Mouse (Mus musculus): ENCODE data around the gene Sipa1l3. TPM values are rescaled to one million over a fixed set of nuclear protein-coding genes. Genes with fewer than 3 reads are reported as not detected.

Gene Sipa1l3
- polyA plus RNA-seq, 1 experiment from 2014 or later = 15.6 TPM

GRCm38 (mm10) chr7:29462820-29463219 is 55.6 kb downstream of the Sipa1l3 start:
- H3K9ac ChIP-seq (ENCODE audit: low read depth, low read length) = no peak overlapping the region
- H3K4me3 ChIP-seq (ENCODE audit: low read depth, low read length) = no peak overlapping the region
- H3K36me3 ChIP-seq (ENCODE audit: control insufficient read depth, insufficient read depth, low read length) = no peaks in the 10 kb centered on the region
- no peak overlapping the region for H3K27ac ChIP-seq (replicated peaks; ENCODE audit: low read depth, low read length)
- no peaks in the 10 kb centered on the region for H3K9me3 ChIP-seq (ENCODE audit: control insufficient read depth, low read length)
- WGBS = 92% methylated on average over 3 of the region's 3 CpGs
- no peaks in the 10 kb centered on the region for H3K27me3 ChIP-seq (replicated peaks; ENCODE audit: control insufficient read depth, insufficient read depth, low read length)
- H3K4me1 ChIP-seq (ENCODE audit: control insufficient read depth, insufficient read depth, low read length) = peaks cover 4% of the 10 kb centered on the region; the same call in 1 of the 2 replicates
- ATAC-seq (ENCODE audit: low read depth) = no peak
- DNase-seq (ENCODE audit: low spot score) = no peak
- no peak overlapping the region for H3K4me2 ChIP-seq (ENCODE audit: low read depth, low read length)

- Histone ChIP-seq H3K4me3 (ENCODE audit: low read depth, low read length) (no peak overlapping the region), H3K27me3 (replicated peaks; ENCODE audit: control insufficient read depth, insufficient read depth, low read length) (no peaks in the 10 kb centered on the region), H3K9ac (ENCODE audit: low read depth, low read length) (no peak overlapping the region), H3K4me1 (ENCODE audit: control insufficient read depth, insufficient read depth, low read length) (peaks cover 4% of the 10 kb centered on the region; the same call in 1 of the 2 replicates), H3K9me3 (ENCODE audit: control insufficient read depth, low read length) (no peaks in the 10 kb centered on the region), H3K36me3 (ENCODE audit: control insufficient read depth, insufficient read depth, low read length) (no peaks in the 10 kb centered on the region), H3K4me2 (ENCODE audit: low read depth, low read length) (no peak overlapping the region), H3K27ac (replicated peaks; ENCODE audit: low read depth, low read length) (0 out of 2 replicates have a peak overlapping the region, but pooled peaks have one; percentile 58)
- 79% methylated on average over 5 of the region's 5 CpGs for WGBS
- DNase-seq (ENCODE audit: low spot score) = no peak
- ATAC-seq (ENCODE audit: low read depth) = no peak
These were observed 56.3 kb downstream of the Sipa1l3 start for GRCm38 (mm10) chr7:29462178-29462577.

- DNase-seq (ENCODE audit: low spot score) = no peak
- Histone ChIP-seq H3K4me1 (ENCODE audit: control insufficient read depth, insufficient read depth, low read length) (peaks cover 1% of the 10 kb centered on the region; the same call in 1 of the 2 replicates), H3K4me3 (ENCODE audit: low read depth, low read length) (no peak overlapping the region), H3K4me2 (ENCODE audit: low read depth, low read length) (no peak overlapping the region), H3K36me3 (ENCODE audit: control insufficient read depth, insufficient read depth, low read length) (no peaks in the 10 kb centered on the region), H3K9ac (ENCODE audit: low read depth, low read length) (no peak overlapping the region), H3K27me3 (replicated peaks; ENCODE audit: control insufficient read depth, insufficient read depth, low read length) (no peaks in the 10 kb centered on the region), H3K27ac (replicated peaks; ENCODE audit: low read depth, low read length) (peak overlapping the region; percentile 58), H3K9me3 (ENCODE audit: control insufficient read depth, low read length) (no peaks in the 10 kb centered on the region)
- ATAC-seq (ENCODE audit: low read depth) = no peak
- WGBS = 75% methylated on average over 10 of the region's 10 CpGs
These were observed 56.9 kb downstream of the Sipa1l3 start for GRCm38 (mm10) chr7:29461557-29461956.

- Histone ChIP-seq H3K4me3 (ENCODE audit: low read depth, low read length) (no peak overlapping the region), H3K9me3 (ENCODE audit: control insufficient read depth, low read length) (0 out of 2 replicates have a peak, but pooled peaks cover 5% of the 10 kb centered on the region), H3K27me3 (replicated peaks; ENCODE audit: control insufficient read depth, insufficient read depth, low read length) (no peaks in the 10 kb centered on the region), H3K36me3 (ENCODE audit: control insufficient read depth, insufficient read depth, low read length) (no peaks in the 10 kb centered on the region), H3K4me1 (ENCODE audit: control insufficient read depth, insufficient read depth, low read length) (no peaks in the 10 kb centered on the region; the same call in 1 of the 2 replicates), H3K27ac (replicated peaks; ENCODE audit: low read depth, low read length) (no peak overlapping the region), H3K9ac (ENCODE audit: low read depth, low read length) (no peak overlapping the region), H3K4me2 (ENCODE audit: low read depth, low read length) (no peak overlapping the region)
- no peak for DNase-seq (ENCODE audit: low spot score)
- ATAC-seq (ENCODE audit: low read depth) = no peak
- 79% methylated on average over 14 of the region's 14 CpGs for WGBS
These were observed 59.3 kb downstream of the Sipa1l3 start for GRCm38 (mm10) chr7:29458889-29459740.

- H3K9ac ChIP-seq (ENCODE audit: low read depth, low read length) = no peak overlapping the region
These were observed 60.7 kb downstream of the Sipa1l3 start for GRCm38 (mm10) chr7:29457772-29458171.

GRCm38 (mm10) chr7:29456716-29457115 is 61.7 kb downstream of the Sipa1l3 start:
- H3K27me3 ChIP-seq (replicated peaks; ENCODE audit: control insufficient read depth, insufficient read depth, low read length) = no peaks in the 10 kb centered on the region
- H3K9me3 ChIP-seq (ENCODE audit: control insufficient read depth, low read length) = 0 out of 2 replicates have a peak, but pooled peaks cover 5% of the 10 kb centered on the region
- H3K4me3 ChIP-seq (ENCODE audit: low read depth, low read length) = no peak overlapping the region
- no peaks in the 10 kb centered on the region for H3K36me3 ChIP-seq (ENCODE audit: control insufficient read depth, insufficient read depth, low read length)
- 86% methylated on average over 9 of the region's 9 CpGs for WGBS
- DNase-seq (ENCODE audit: low spot score) = no peak
- peaks cover 23% of the 10 kb centered on the region for H3K4me1 ChIP-seq (ENCODE audit: control insufficient read depth, insufficient read depth, low read length)
- ATAC-seq (ENCODE audit: low read depth) = no peak
- H3K27ac ChIP-seq (replicated peaks; ENCODE audit: low read depth, low read length) = no peak overlapping the region
- no peak overlapping the region for H3K9ac ChIP-seq (ENCODE audit: low read depth, low read length)
- no peak overlapping the region for H3K4me2 ChIP-seq (ENCODE audit: low read depth, low read length)

More at GRCm38 (mm10) chr7:29457772-29458171, 60.7 kb downstream of the Sipa1l3 start:
- peaks cover 12% of the 10 kb centered on the region for H3K4me1 ChIP-seq (ENCODE audit: control insufficient read depth, insufficient read depth, low read length)
- ATAC-seq (ENCODE audit: low read depth) (no peak), DNase-seq (ENCODE audit: low spot score) (peak; percentile 50)
- no peak overlapping the region for H3K4me2 ChIP-seq (ENCODE audit: low read depth, low read length)
- WGBS = 57% methylated on average over 6 of the region's 6 CpGs
- H3K9me3 ChIP-seq (ENCODE audit: control insufficient read depth, low read length) = 0 out of 2 replicates have a peak, but pooled peaks cover 5% of the 10 kb centered on the region
- no peaks in the 10 kb centered on the region for H3K27me3 ChIP-seq (replicated peaks; ENCODE audit: control insufficient read depth, insufficient read depth, low read length)
- peak overlapping the region; percentile 28; the same call in 1 of the 2 replicates for H3K27ac ChIP-seq (replicated peaks; ENCODE audit: low read depth, low read length)
- H3K36me3 ChIP-seq (ENCODE audit: control insufficient read depth, insufficient read depth, low read length) = no peaks in the 10 kb centered on the region
- H3K4me3 ChIP-seq (ENCODE audit: low read depth, low read length) = no peak overlapping the region

GRCm38 (mm10) chr7:29455591-29455990 is 62.9 kb downstream of the Sipa1l3 start:
- no peak for ATAC-seq (ENCODE audit: low read depth)
- WGBS = 73% methylated on average over 6 of the region's 6 CpGs

GRCm38 (mm10) chr7:29454965-29455364 is 63.5 kb downstream of the Sipa1l3 start:
- Histone ChIP-seq H3K4me1 (ENCODE audit: control insufficient read depth, insufficient read depth, low read length) (peaks cover 25% of the 10 kb centered on the region), H3K27me3 (replicated peaks; ENCODE audit: control insufficient read depth, insufficient read depth, low read length) (no peaks in the 10 kb centered on the region), H3K9ac (ENCODE audit: low read depth, low read length) (no peak overlapping the region), H3K27ac (replicated peaks; ENCODE audit: low read depth, low read length) (no peak overlapping the region), H3K9me3 (ENCODE audit: control insufficient read depth, low read length) (0 out of 2 replicates have a peak, but pooled peaks cover 5% of the 10 kb centered on the region), H3K4me2 (ENCODE audit: low read depth, low read length) (no peak overlapping the region), H3K4me3 (ENCODE audit: low read depth, low read length) (no peak overlapping the region), H3K36me3 (ENCODE audit: control insufficient read depth, insufficient read depth, low read length) (no peaks in the 10 kb centered on the region)
- WGBS = 71% methylated on average over 7 of the region's 7 CpGs
- no peak for DNase-seq (ENCODE audit: low spot score)
- peak; percentile 39; the same call in 1 of the 2 replicates for ATAC-seq (ENCODE audit: low read depth)

More at GRCm38 (mm10) chr7:29455591-29455990, 62.9 kb downstream of the Sipa1l3 start:
- Histone ChIP-seq H3K27me3 (replicated peaks; ENCODE audit: control insufficient read depth, insufficient read depth, low read length) (no peaks in the 10 kb centered on the region), H3K9me3 (ENCODE audit: control insufficient read depth, low read length) (0 out of 2 replicates have a peak, but pooled peaks cover 5% of the 10 kb centered on the region), H3K9ac (ENCODE audit: low read depth, low read length) (no peak overlapping the region), H3K4me2 (ENCODE audit: low read depth, low read length) (no peak overlapping the region), H3K27ac (replicated peaks; ENCODE audit: low read depth, low read length) (no peak overlapping the region), H3K36me3 (ENCODE audit: control insufficient read depth, insufficient read depth, low read length) (no peaks in the 10 kb centered on the region), H3K4me3 (ENCODE audit: low read depth, low read length) (no peak overlapping the region), H3K4me1 (ENCODE audit: control insufficient read depth, insufficient read depth, low read length) (peaks cover 25% of the 10 kb centered on the region)
- DNase-seq (ENCODE audit: low spot score) = no peak

Measured in embryonic facial prominence, embryonic 14.5 days (tissue).